ENCODE assay signal across 34 mouse cellular contexts in the genomic region with DNA sequence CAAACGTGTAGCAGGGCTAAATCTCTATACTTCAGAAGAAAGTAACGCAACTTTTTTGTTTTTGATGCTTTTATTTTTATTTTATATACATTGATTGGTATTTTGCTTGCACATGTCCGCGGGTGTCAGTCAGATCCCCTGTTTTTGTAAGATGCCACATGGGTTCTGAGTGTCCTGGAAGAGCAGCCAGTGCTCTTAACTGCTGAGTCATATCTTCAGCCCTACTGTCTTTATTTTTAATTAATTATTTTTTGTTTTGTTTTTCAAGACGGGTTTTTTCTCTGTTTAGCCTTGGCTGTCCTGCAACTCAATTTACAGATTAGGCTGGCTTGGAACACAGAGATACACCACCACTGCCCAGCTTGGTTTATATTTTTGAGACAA. TPM values are rescaled to one million over a fixed set of nuclear protein-coding genes. Genes with fewer than 3 reads are reported as not detected.
DNase-seq lines count a peak whose midpoint lies in the region; ATAC-seq and TF ChIP-seq lines count a peak whose summit lies in the region.
"Had no signal": no experiment of that assay in that cellular context is flagged by ENCODE, and none has a peak within 500 bp of the region (broad histone marks: within the 10 kb centered on the region; RNA-seq: fewer than 3 reads in every experiment).

No protein-coding gene starts in this region.

- peak overlapping the region; percentile 15; the same call in 1 of the 2 replicates for H3K27ac ChIP-seq in liver, embryonic 12.5 days
- H3K27ac ChIP-seq in ES-Bruce4 (ENCODE audit: insufficient read depth, low read length) = 0 out of 2 replicates have a peak overlapping the region, but pooled peaks have one; percentile 54
- H3K27ac ChIP-seq: embryonic facial prominence, embryonic 10.5 days; embryonic facial prominence, embryonic 13.5 days; heart, embryonic 15.5 days; hindbrain, embryonic 10.5 days; hindbrain, embryonic 13.5 days had no signal

- 55% methylated on average over 5 of the region's 5 CpGs for WGBS in liver, embryonic 12.5 days (ENCODE audit: insufficient replicate concordance)

- H3K4me3 ChIP-seq in liver, embryonic 12.5 days = no peak overlapping the region
- no peak overlapping the region for H3K4me3 ChIP-seq in ES-Bruce4 (ENCODE audit: low read depth, low read length)
- H3K4me3 ChIP-seq: embryonic facial prominence, embryonic 10.5 days; embryonic facial prominence, embryonic 13.5 days; heart, embryonic 12.5 days; heart, embryonic 15.5 days; hindbrain, embryonic 10.5 days; hindbrain, embryonic 13.5 days had no signal

- ATAC-seq in liver, embryonic 12.5 days = no peak
- ATAC-seq in erythroid progenitor cell, adult 5-6 weeks (replicated peaks; ENCODE audit: low FRiP score, poor library complexity, severe bottlenecking) = 0 out of 2 replicates have a peak, but pooled peaks have one; percentile 56
- ATAC-seq: forebrain, embryonic 14.5 days; forebrain, postnatal 0 days; hindbrain, embryonic 16.5 days; intestine, embryonic 16.5 days; Patski had no signal

- no peaks in the 10 kb centered on the region for H3K9me3 ChIP-seq in liver, embryonic 12.5 days (replicated peaks)
- no peaks in the 10 kb centered on the region for H3K9me3 ChIP-seq in ES-Bruce4 (replicated peaks; ENCODE audit: control insufficient read depth, insufficient read depth, low read length, poor library complexity, severe bottlenecking)
- H3K9me3 ChIP-seq: embryonic facial prominence, embryonic 10.5 days; embryonic facial prominence, embryonic 13.5 days; G1E; heart, embryonic 12.5 days; heart, embryonic 15.5 days; hindbrain, embryonic 10.5 days; hindbrain, embryonic 13.5 days had no signal

- intact Hi-C loops in left cerebral cortex, postnatal 36 days (cut with DNase I) = no loop called here

- no peak for TF ChIP-seq POLR2A in ES-Bruce4 (IDR thresholded peaks at IDR 0.05; ENCODE audit: insufficient read depth, low read length)

- no peak for DNase-seq in liver
- DNase-seq in adrenal gland, adult (ENCODE audit: inconsistent age in 2 of 2, low spot score in 1 of 2) = no peak
- no peak for DNase-seq in layer of hippocampus, adult 9-10 months (ENCODE audit: low spot score)
- no peak for DNase-seq in left cerebral cortex, postnatal 36 days (ENCODE audit: low spot score in 2 of 2)
- DNase-seq: adrenal gland, adult 2 months; adrenal gland, postnatal 14 days; B cell, adult 2 months; cerebellum, adult 11 months; cerebellum, adult 2 months; cerebellum, adult 9-11 months; cerebellum, postnatal 25 days; forebrain, postnatal 0 days; gastrocnemius, postnatal 25 days; heart, postnatal 10 days; heart, postnatal 36 days had no signal

- no peaks in the 10 kb centered on the region for H3K27me3 ChIP-seq in liver, embryonic 12.5 days (replicated peaks)
- no peaks in the 10 kb centered on the region for H3K27me3 ChIP-seq in ES-Bruce4 (ENCODE audit: control insufficient read depth, insufficient read depth, low read length, poor library complexity, severe bottlenecking)
- H3K27me3 ChIP-seq: embryonic facial prominence, embryonic 13.5 days; heart, embryonic 12.5 days; heart, embryonic 15.5 days; hindbrain, embryonic 13.5 days; Patski had no signal

- no peaks in the 10 kb centered on the region for H3K36me3 ChIP-seq in liver, embryonic 12.5 days
- no peaks in the 10 kb centered on the region; the same call in 1 of the 2 replicates for H3K36me3 ChIP-seq in ES-Bruce4 (ENCODE audit: control insufficient read depth, insufficient read depth, low read length, poor library complexity, severe bottlenecking)
- H3K36me3 ChIP-seq: embryonic facial prominence, embryonic 13.5 days; heart, embryonic 12.5 days; heart, embryonic 15.5 days; hindbrain, embryonic 10.5 days; hindbrain, embryonic 13.5 days had no signal

- TF ChIP-seq CTCF in ES-Bruce4 (IDR thresholded peaks at IDR 0.05; ENCODE audit: low read depth, low read length) = no peak

- H3K4me1 ChIP-seq in liver, embryonic 12.5 days = peaks cover 48% of the 10 kb centered on the region
- peaks cover 1% of the 10 kb centered on the region for H3K4me1 ChIP-seq in ES-Bruce4 (ENCODE audit: control insufficient read depth, insufficient read depth, low read length)
- H3K4me1 ChIP-seq: embryonic facial prominence, embryonic 10.5 days; heart, embryonic 15.5 days had no signal

- no peak overlapping the region for H3K9ac ChIP-seq in liver, embryonic 12.5 days
- peak overlapping the region; percentile 47 for H3K9ac ChIP-seq in ES-Bruce4 (ENCODE audit: low read depth, poor library complexity, severe bottlenecking)
- H3K9ac ChIP-seq: embryonic facial prominence, embryonic 13.5 days; forebrain, postnatal 0 days; heart, embryonic 12.5 days; heart, embryonic 15.5 days; hindbrain, embryonic 13.5 days had no signal

- no peak overlapping the region for H3K4me2 ChIP-seq in liver, embryonic 12.5 days
- H3K4me2 ChIP-seq: embryonic facial prominence, embryonic 13.5 days; heart, embryonic 12.5 days; heart, embryonic 15.5 days; hindbrain, embryonic 13.5 days had no signal

- no peak for TF ChIP-seq EP300 in ES-Bruce4 (IDR thresholded peaks at IDR 0.05; ENCODE audit: insufficient read depth, low read depth, low read length)

RNA-seq across cellular contexts. Expression of a gene that starts 14.0 kb away (rescaled TPM):
- polyA plus RNA-seq in liver, embryonic 12.5 days (2016; fragmentation: Nextera tagmentation; extraction: Ambion mirVana) = 16.1 and 16.5 TPM in 2 replicates
- polyA plus RNA-seq in ES-Bruce4 (2011; ENCODE audit: insufficient read depth, insufficient read length, low read depth, missing spikeins) = 161 and 181 TPM in 2 replicates
- 5.4 and 20.1 TPM in 2 replicates for total RNA-seq in erythroid progenitor cell, adult 5-6 weeks (2015; ENCODE audit: low replicate concordance)
- 2.2 and 4.1 TPM in 2 replicates for total RNA-seq in erythroid progenitor cell, adult 5-6 weeks (2017; ENCODE audit: low replicate concordance)
- 10 to 100 TPM; 57.7 to 67.6 TPM for total RNA-seq in left cerebral cortex, postnatal 36 days (2021)

RNA-seq across cellular contexts. Expression of a gene that starts 24.4 kb away (rescaled TPM):
- polyA plus RNA-seq in liver, embryonic 12.5 days (2016; fragmentation: Nextera tagmentation; extraction: Ambion mirVana) = not detected in 2 replicates
- polyA plus RNA-seq in ES-Bruce4 (2011; ENCODE audit: insufficient read depth, insufficient read length, low read depth, missing spikeins) = 1.3 and 1.6 TPM in 2 replicates
- not detected in 2 replicates for total RNA-seq in erythroid progenitor cell, adult 5-6 weeks (2015; ENCODE audit: low replicate concordance)
- not detected in 2 replicates for total RNA-seq in erythroid progenitor cell, adult 5-6 weeks (2017; ENCODE audit: low replicate concordance)
- total RNA-seq in left cerebral cortex, postnatal 36 days (2021) = not detected
- total RNA-seq: adrenal gland, adult 2 months; adrenal gland, postnatal 14 days; adrenal gland, postnatal 4 days; common myeloid progenitor, adult 5-6 weeks; forebrain, postnatal 0 days; gastrocnemius, adult 8-10 months; gastrocnemius, postnatal 25 days; heart, postnatal 10 days; heart, postnatal 36 days had no signal
- polyA plus RNA-seq: adrenal gland, adult 2 months; cerebellum, adult 2 months; embryonic facial prominence, embryonic 10.5 days; embryonic facial prominence, embryonic 13.5 days; forebrain, embryonic 11.5 days; forebrain, embryonic 14.5 days; forebrain, postnatal 0 days; frontal cortex, adult 2 months; G1E; heart, embryonic 12.5 days; heart, embryonic 15.5 days; hindbrain, embryonic 10.5 days; hindbrain, embryonic 13.5 days; hindbrain, embryonic 16.5 days; intestine, embryonic 16.5 days; Patski had no signal
